Mouse (Mus musculus): ENCODE measurements at regions not wholly inside any gene's neighbourhood (a gene's known extent, or its start where the extent isn't known, plus 50 kb on each side); places are given as distances from the start of the nearest gene placed in this dataset.

GRCm38 (mm10) chr9:61662055-61663028 lies 252.0 kb downstream of the Rplp1 start:
- no peak for TF ChIP-seq EP300 (IDR thresholded peaks at IDR 0.05; ENCODE audit: insufficient read depth, low read depth, low read length)
- no peak for TF ChIP-seq POLR2A (IDR thresholded peaks at IDR 0.05; ENCODE audit: insufficient read depth, low read length)
